Mouse (Mus musculus): ENCODE data around the gene Dusp6. TPM values are rescaled to one million over a fixed set of nuclear protein-coding genes. Genes with fewer than 3 reads are reported as not detected.

Gene Dusp6
- polyA plus RNA-seq, 1 experiment from 2014 or later = 41.2 TPM

- H3K9ac ChIP-seq (replicated peaks; ENCODE audit: low read depth, low read length) = no peak overlapping the region
- H3K36me3 ChIP-seq (ENCODE audit: control insufficient read depth, insufficient read depth, low read length) = no peaks in the 10 kb centered on the region
- no peaks in the 10 kb centered on the region for H3K4me1 ChIP-seq (ENCODE audit: control insufficient read depth, insufficient read depth, low read length)
- no peak for ATAC-seq (ENCODE audit: insufficient number of reproducible peaks, insufficient read depth, low FRiP score, low read depth)
- WGBS = 86% methylated on average over 10 of the region's 10 CpGs
- H3K9me3 ChIP-seq (ENCODE audit: control insufficient read depth, low read depth, low read length) = no peaks in the 10 kb centered on the region
- H3K4me2 ChIP-seq (replicated peaks; ENCODE audit: low read depth, low read length) = no peak overlapping the region
- no peak overlapping the region for H3K4me3 ChIP-seq (ENCODE audit: low read depth, low read length)
- H3K27ac ChIP-seq (ENCODE audit: low read length) = no peak overlapping the region
- H3K27me3 ChIP-seq (ENCODE audit: control insufficient read depth, insufficient read depth, low read length) = no peaks in the 10 kb centered on the region
Measured at GRCm38 (mm10) chr10:99242721-99243120, 20.3 kb upstream of the Dusp6 start.

- H3K4me1 ChIP-seq (ENCODE audit: control insufficient read depth, insufficient read depth, low read length) = no peaks in the 10 kb centered on the region
- H3K27ac ChIP-seq (ENCODE audit: low read length) = no peak overlapping the region
- no peak for ATAC-seq (ENCODE audit: insufficient number of reproducible peaks, insufficient read depth, low FRiP score, low read depth)
- H3K4me3 ChIP-seq (ENCODE audit: low read depth, low read length) = no peak overlapping the region
- H3K9ac ChIP-seq (replicated peaks; ENCODE audit: low read depth, low read length) = no peak overlapping the region
- no peaks in the 10 kb centered on the region for H3K36me3 ChIP-seq (ENCODE audit: control insufficient read depth, insufficient read depth, low read length)
- 48% methylated on average over 5 of the region's 5 CpGs for WGBS
- no peaks in the 10 kb centered on the region for H3K9me3 ChIP-seq (ENCODE audit: control insufficient read depth, low read depth, low read length)
- no peaks in the 10 kb centered on the region for H3K27me3 ChIP-seq (ENCODE audit: control insufficient read depth, insufficient read depth, low read length)
- no peak overlapping the region for H3K4me2 ChIP-seq (replicated peaks; ENCODE audit: low read depth, low read length)
Measured at GRCm38 (mm10) chr10:99243907-99244489, 19.0 kb upstream of the Dusp6 start.

- H3K9me3 ChIP-seq (ENCODE audit: control insufficient read depth, low read depth, low read length) = no peaks in the 10 kb centered on the region
- H3K9ac ChIP-seq (replicated peaks; ENCODE audit: low read depth, low read length) = no peak overlapping the region
- no peak overlapping the region for H3K27ac ChIP-seq (ENCODE audit: low read length)
- no peaks in the 10 kb centered on the region for H3K27me3 ChIP-seq (ENCODE audit: control insufficient read depth, insufficient read depth, low read length)
- no peak overlapping the region for H3K4me3 ChIP-seq (ENCODE audit: low read depth, low read length)
- no peak for ATAC-seq (ENCODE audit: insufficient number of reproducible peaks, insufficient read depth, low FRiP score, low read depth)
- 13% methylated on average over 7 of the region's 7 CpGs for WGBS
- H3K4me2 ChIP-seq (replicated peaks; ENCODE audit: low read depth, low read length) = no peak overlapping the region
- no peaks in the 10 kb centered on the region for H3K4me1 ChIP-seq (ENCODE audit: control insufficient read depth, insufficient read depth, low read length)
- no peaks in the 10 kb centered on the region for H3K36me3 ChIP-seq (ENCODE audit: control insufficient read depth, insufficient read depth, low read length)
Measured at GRCm38 (mm10) chr10:99244655-99245260, 18.3 kb upstream of the Dusp6 start.

GRCm38 (mm10) chr10:99246797-99247508 is 16.1 kb upstream of the Dusp6 start:
- H3K4me2 ChIP-seq (replicated peaks; ENCODE audit: low read depth, low read length) = no peak overlapping the region
- H3K36me3 ChIP-seq (ENCODE audit: control insufficient read depth, insufficient read depth, low read length) = no peaks in the 10 kb centered on the region
- H3K27ac ChIP-seq (ENCODE audit: low read length) = no peak overlapping the region
- 77% methylated on average over 20 of the region's 20 CpGs for WGBS
- no peak for ATAC-seq (ENCODE audit: insufficient number of reproducible peaks, insufficient read depth, low FRiP score, low read depth)
- no peak overlapping the region for H3K4me3 ChIP-seq (ENCODE audit: low read depth, low read length)
- no peaks in the 10 kb centered on the region for H3K9me3 ChIP-seq (ENCODE audit: control insufficient read depth, low read depth, low read length)
- H3K9ac ChIP-seq (replicated peaks; ENCODE audit: low read depth, low read length) = no peak overlapping the region
- H3K27me3 ChIP-seq (ENCODE audit: control insufficient read depth, insufficient read depth, low read length) = no peaks in the 10 kb centered on the region
- no peaks in the 10 kb centered on the region for H3K4me1 ChIP-seq (ENCODE audit: control insufficient read depth, insufficient read depth, low read length)

- whole genome bisulfite sequencing = 72% methylated on average over 11 of the region's 11 CpGs
- Histone ChIP-seq H3K9me3 (ENCODE audit: control insufficient read depth, low read depth, low read length) (no peaks in the 10 kb centered on the region), H3K4me2 (replicated peaks; ENCODE audit: low read depth, low read length) (no peak overlapping the region), H3K4me1 (ENCODE audit: control insufficient read depth, insufficient read depth, low read length) (no peaks in the 10 kb centered on the region), H3K27me3 (ENCODE audit: control insufficient read depth, insufficient read depth, low read length) (no peaks in the 10 kb centered on the region), H3K9ac (replicated peaks; ENCODE audit: low read depth, low read length) (no peak overlapping the region), H3K27ac (ENCODE audit: low read length) (no peak overlapping the region), H3K4me3 (ENCODE audit: low read depth, low read length) (no peak overlapping the region), H3K36me3 (ENCODE audit: control insufficient read depth, insufficient read depth, low read length) (no peaks in the 10 kb centered on the region)
- ATAC-seq (ENCODE audit: insufficient number of reproducible peaks, insufficient read depth, low FRiP score, low read depth) = no peak
Measured at GRCm38 (mm10) chr10:99250874-99251281, 12.2 kb upstream of the Dusp6 start.

- Histone ChIP-seq H3K36me3 (ENCODE audit: control insufficient read depth, insufficient read depth, low read length) (no peaks in the 10 kb centered on the region), H3K9ac (replicated peaks; ENCODE audit: low read depth, low read length) (no peak overlapping the region), H3K27me3 (ENCODE audit: control insufficient read depth, insufficient read depth, low read length) (no peaks in the 10 kb centered on the region), H3K4me1 (ENCODE audit: control insufficient read depth, insufficient read depth, low read length) (no peaks in the 10 kb centered on the region), H3K4me3 (ENCODE audit: low read depth, low read length) (no peak overlapping the region), H3K4me2 (replicated peaks; ENCODE audit: low read depth, low read length) (no peak overlapping the region), H3K27ac (ENCODE audit: low read length) (no peak overlapping the region), H3K9me3 (ENCODE audit: control insufficient read depth, low read depth, low read length) (no peaks in the 10 kb centered on the region)
- WGBS = 81% methylated on average over 2 of the region's 2 CpGs
- ATAC-seq (ENCODE audit: insufficient number of reproducible peaks, insufficient read depth, low FRiP score, low read depth) = no peak
Measured at GRCm38 (mm10) chr10:99253412-99253811, 9.6 kb upstream of the Dusp6 start.

GRCm38 (mm10) chr10:99255830-99256570 is 7.0 kb upstream of the Dusp6 start:
- H3K4me3 ChIP-seq (ENCODE audit: low read depth, low read length) = no peak overlapping the region
- no peaks in the 10 kb centered on the region for H3K9me3 ChIP-seq (ENCODE audit: control insufficient read depth, low read depth, low read length)
- H3K4me1 ChIP-seq (ENCODE audit: control insufficient read depth, insufficient read depth, low read length) = 0 out of 2 replicates have a peak, but pooled peaks cover 7% of the 10 kb centered on the region
- no peak overlapping the region for H3K4me2 ChIP-seq (replicated peaks; ENCODE audit: low read depth, low read length)
- H3K9ac ChIP-seq (replicated peaks; ENCODE audit: low read depth, low read length) = no peak overlapping the region
- H3K27ac ChIP-seq (ENCODE audit: low read length) = no peak overlapping the region
- ATAC-seq (ENCODE audit: insufficient number of reproducible peaks, insufficient read depth, low FRiP score, low read depth) = no peak
- no peaks in the 10 kb centered on the region for H3K36me3 ChIP-seq (ENCODE audit: control insufficient read depth, insufficient read depth, low read length)
- 73% methylated on average over 10 of the region's 10 CpGs for WGBS
- H3K27me3 ChIP-seq (ENCODE audit: control insufficient read depth, insufficient read depth, low read length) = no peaks in the 10 kb centered on the region

GRCm38 (mm10) chr10:99257531-99257930 is 5.5 kb upstream of the Dusp6 start:
- no peak overlapping the region for H3K27ac ChIP-seq (ENCODE audit: low read length)
- H3K36me3 ChIP-seq (ENCODE audit: control insufficient read depth, insufficient read depth, low read length) = no peaks in the 10 kb centered on the region
- WGBS = 69% methylated on average over 5 of the region's 5 CpGs

More at GRCm38 (mm10) chr10:99257531-99257930, 5.5 kb upstream of the Dusp6 start:
- no peak for ATAC-seq (ENCODE audit: insufficient number of reproducible peaks, insufficient read depth, low FRiP score, low read depth)
- H3K9ac ChIP-seq (replicated peaks; ENCODE audit: low read depth, low read length) = no peak overlapping the region
- no peak overlapping the region for H3K4me2 ChIP-seq (replicated peaks; ENCODE audit: low read depth, low read length)
- no peaks in the 10 kb centered on the region for H3K27me3 ChIP-seq (ENCODE audit: control insufficient read depth, insufficient read depth, low read length)
- 0 out of 2 replicates have a peak, but pooled peaks cover 7% of the 10 kb centered on the region for H3K4me1 ChIP-seq (ENCODE audit: control insufficient read depth, insufficient read depth, low read length)
- no peaks in the 10 kb centered on the region for H3K9me3 ChIP-seq (ENCODE audit: control insufficient read depth, low read depth, low read length)
- no peak overlapping the region for H3K4me3 ChIP-seq (ENCODE audit: low read depth, low read length)

All from stomach, embryonic 14.5 days (tissue).